Mouse (Mus musculus) hindbrain, embryonic 13.5 days (tissue): Measurements from ENCODE around the gene Cers6. TPM values are rescaled to one million over a fixed set of nuclear protein-coding genes. Genes with fewer than 3 reads are reported as not detected.

ENCODE experiments used
- ATAC-seq: fragments of 200-750 bp; cut with Nextera tagmentation; 2 replicates; pipeline ENCODE4 v1.8.0; 2017; ENCODE audit warnings: moderate TSS enrichment; ENCODE audit not compliant: low FRiP score
- H3K27ac ChIP-seq: fragments of 300-500 bp; sonication (generic); 2 replicates; pipeline ENCODE4 v1.5.1; 2015; ENCODE audit warnings: inconsistent platforms, mild to moderate bottlenecking, moderate library complexity
- H3K27me3 ChIP-seq: fragments of 300-500 bp; sonication (generic); 2 replicates; pipeline ENCODE4 v1.6.1; 2015; ENCODE audit warnings: mild to moderate bottlenecking, inconsistent platforms
- H3K36me3 ChIP-seq: fragments of 300-500 bp; sonication (generic); 2 replicates; pipeline ENCODE4 v1.6.1; 2015; ENCODE audit warnings: mild to moderate bottlenecking, inconsistent platforms
- H3K4me1 ChIP-seq: fragments of 300-500 bp; sonication (generic); replicated peaks from 2 replicates; pipeline ENCODE4 v1.6.1; 2015; ENCODE audit warnings: inconsistent platforms
- H3K4me2 ChIP-seq: fragments of 300-500 bp; sonication (generic); 2 replicates; pipeline ENCODE4 v1.6.1; 2015; ENCODE audit warnings: inconsistent platforms, mild to moderate bottlenecking, moderate library complexity
- H3K4me3 ChIP-seq: fragments of 300-500 bp; sonication (generic); 2 replicates; pipeline ENCODE4 v1.5.1; 2015; ENCODE audit warnings: mild to moderate bottlenecking, inconsistent platforms
- H3K9ac ChIP-seq: fragments of 300-500 bp; sonication (generic); 2 replicates; pipeline ENCODE4 v1.6.1; 2015; ENCODE audit warnings: mild to moderate bottlenecking, inconsistent platforms
- H3K9me3 ChIP-seq: fragments of 300-500 bp; sonication (generic); 2 replicates; pipeline ENCODE4 v1.6.1; 2016; ENCODE audit warnings: inconsistent platforms
- WGBS: fragments of 180-500 bp; shearing (Covaris S2); methylation state at CpG from one replicate; pipeline ENCODE4 v1.1.7; 2015; 5-methylcytosine and 5-hydroxymethylcytosine counted together
- polyA plus RNA-seq: library from polyadenylated mRNA; unstranded; fragments of >200 nt; fragmentation: Nextera tagmentation; extraction: Ambion mirVana; gene quantifications from 2 replicates; pipeline ENCODE4 v1.2.1, GENCODE M21; 2015

Cers6 gene
- polyA plus RNA-seq, 1 experiment from 2014 or later, result 64.5 TPM

- no peaks in the 10 kb centered on the region for H3K27me3 ChIP-seq
- H3K9me3 ChIP-seq, result no peaks in the 10 kb centered on the region
- no peak overlapping the region for H3K4me3 ChIP-seq
- no peaks in the 10 kb centered on the region for H3K4me1 ChIP-seq
- WGBS, result 51% methylated on average over 4 of the region's 4 CpGs
- ATAC-seq, result no peak
- H3K36me3 ChIP-seq, result no peaks in the 10 kb centered on the region
- no peak overlapping the region for H3K9ac ChIP-seq
- H3K27ac ChIP-seq, result no peak overlapping the region
- H3K4me2 ChIP-seq, result no peak overlapping the region
Observed at GRCm38 (mm10) chr2:69140816-69141215, 279.6 kb downstream of the Cers6 start.

GRCm38 (mm10) chr2:69148691-69149090 lies 287.4 kb downstream of the Cers6 start:
- no peak overlapping the region for H3K4me2 ChIP-seq
- no peak overlapping the region for H3K9ac ChIP-seq
- H3K4me3 ChIP-seq, result no peak overlapping the region
- H3K9me3 ChIP-seq, result no peaks in the 10 kb centered on the region
- no peaks in the 10 kb centered on the region for H3K27me3 ChIP-seq
- WGBS, result 78% methylated on average over 3 of the region's 3 CpGs
- no peak overlapping the region for H3K27ac ChIP-seq
- ATAC-seq, result no peak
- H3K4me1 ChIP-seq, result no peaks in the 10 kb centered on the region
- no peaks in the 10 kb centered on the region for H3K36me3 ChIP-seq

- H3K4me2 ChIP-seq, result no peak overlapping the region
- no peaks in the 10 kb centered on the region for H3K27me3 ChIP-seq
- H3K4me1 ChIP-seq, result no peaks in the 10 kb centered on the region
- H3K4me3 ChIP-seq, result no peak overlapping the region
- no peak for ATAC-seq
- no peak overlapping the region for H3K27ac ChIP-seq
- no peaks in the 10 kb centered on the region for H3K9me3 ChIP-seq
- H3K9ac ChIP-seq, result no peak overlapping the region
- WGBS, result 93% methylated on average over 10 of the region's 10 CpGs
- H3K36me3 ChIP-seq, result no peaks in the 10 kb centered on the region
Observed at GRCm38 (mm10) chr2:69149154-69149553, 287.9 kb downstream of the Cers6 start.

- no peaks in the 10 kb centered on the region for H3K36me3 ChIP-seq
- H3K4me2 ChIP-seq, result no peak overlapping the region
- H3K9ac ChIP-seq, result no peak overlapping the region
- H3K4me1 ChIP-seq, result no peaks in the 10 kb centered on the region
- no peak overlapping the region for H3K27ac ChIP-seq
- ATAC-seq, result no peak
- WGBS, result 78% methylated on average over 5 of the region's 5 CpGs
- no peak overlapping the region for H3K4me3 ChIP-seq
- no peaks in the 10 kb centered on the region for H3K27me3 ChIP-seq
- H3K9me3 ChIP-seq, result no peaks in the 10 kb centered on the region
Observed at GRCm38 (mm10) chr2:69150841-69151240, 289.6 kb downstream of the Cers6 start.

- Histone ChIP-seq H3K9me3 (no peaks in the 10 kb centered on the region), H3K4me3 (no peak overlapping the region), H3K27ac (no peak overlapping the region), H3K27me3 (no peaks in the 10 kb centered on the region), H3K4me2 (no peak overlapping the region), H3K36me3 (no peaks in the 10 kb centered on the region), H3K9ac (no peak overlapping the region), H3K4me1 (no peaks in the 10 kb centered on the region)
- ATAC-seq, result no peak
- WGBS, result 72% methylated on average over 3 of the region's 3 CpGs
Observed at GRCm38 (mm10) chr2:69155861-69156260, 294.6 kb downstream of the Cers6 start.

- Histone ChIP-seq H3K9ac (no peak overlapping the region), H3K4me2 (no peak overlapping the region), H3K4me3 (no peak overlapping the region), H3K9me3 (no peaks in the 10 kb centered on the region), H3K27me3 (no peaks in the 10 kb centered on the region), H3K4me1 (no peaks in the 10 kb centered on the region), H3K27ac (no peak overlapping the region), H3K36me3 (no peaks in the 10 kb centered on the region)
- 73% methylated on average over 7 of the region's 7 CpGs for WGBS
- ATAC-seq, result no peak
Observed at GRCm38 (mm10) chr2:69156283-69156682, 295.0 kb downstream of the Cers6 start.

GRCm38 (mm10) chr2:69158907-69159306 lies 297.7 kb downstream of the Cers6 start:
- Histone ChIP-seq H3K27me3 (no peaks in the 10 kb centered on the region), H3K4me1 (peaks cover 13% of the 10 kb centered on the region), H3K27ac (no peak overlapping the region), H3K9me3 (no peaks in the 10 kb centered on the region), H3K9ac (no peak overlapping the region), H3K4me3 (no peak overlapping the region), H3K36me3 (no peaks in the 10 kb centered on the region), H3K4me2 (no peak overlapping the region)
- no peak for ATAC-seq

Other genes starting within 250 kb of the Cers6 start
- gene 4932414N04Rik, start 205.0 kb upstream of the Cers6 start, polyA plus RNA-seq, result not detected in 2 replicates